Comparison of ENCODE assay signal across 18 mouse cellular contexts in the genomic region with DNA sequence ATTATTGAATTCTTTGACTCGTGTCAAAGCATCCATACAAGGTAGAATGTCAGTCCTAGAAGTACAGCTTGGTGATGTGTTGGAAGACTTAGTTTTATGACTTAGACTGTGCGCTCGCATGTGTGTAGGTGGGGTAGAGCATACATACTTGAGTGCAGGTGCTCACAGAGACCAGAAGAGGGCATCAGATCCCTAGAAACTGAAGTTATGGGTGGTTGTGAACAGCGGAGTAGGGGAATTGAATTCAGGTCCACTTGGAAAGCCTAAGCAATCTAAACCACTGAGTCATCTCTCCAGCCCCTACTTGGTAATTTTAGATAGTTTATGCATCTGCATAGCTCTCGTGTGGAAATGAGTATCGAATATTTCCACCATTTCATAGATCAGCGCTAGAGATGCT. TPM values are rescaled to one million over a fixed set of nuclear protein-coding genes. Genes with fewer than 3 reads are reported as not detected.
DNase-seq lines count a peak whose midpoint lies in the region; ATAC-seq and TF ChIP-seq lines count a peak whose summit lies in the region.
"Had no signal": no experiment of that assay in that cellular context is flagged by ENCODE, and none has a peak within 500 bp of the region (broad histone marks: within the 10 kb centered on the region; RNA-seq: fewer than 3 reads in every experiment).

No protein-coding gene starts in this region.

- no peak overlapping the region for H3K27ac ChIP-seq in hindbrain, embryonic 11.5 days (ENCODE audit: low read depth, low read length)
- H3K27ac ChIP-seq in hindbrain, embryonic 16.5 days (ENCODE audit: low read depth, low read length), result no peak overlapping the region
- H3K27ac ChIP-seq in midbrain, postnatal 0 days (ENCODE audit: low read depth, low read length), result no peak overlapping the region
- no peak overlapping the region for H3K27ac ChIP-seq in midbrain, embryonic 14.5 days (replicated peaks; ENCODE audit: low read depth, low read length)
- no peak overlapping the region for H3K27ac ChIP-seq in stomach, postnatal 0 days (replicated peaks)
- H3K27ac ChIP-seq: lung, embryonic 15.5 days; midbrain, embryonic 15.5 days; neural tube, embryonic 13.5 days had no signal

- peak; percentile 5 for DNase-seq in hindbrain, embryonic 11.5 days (ENCODE audit: low spot score)
- no peak for DNase-seq in midbrain, postnatal 0 days (ENCODE audit: low spot score)
- DNase-seq in midbrain, embryonic 14.5 days, result no peak
- DNase-seq in c-Kit-positive CD71-positive TER-119-positive erythroid progenitor cells, embryonic 14.5 days (ENCODE audit: low spot score), result peak; percentile 18
- DNase-seq in stomach, postnatal 0 days (ENCODE audit: low spot score), result no peak
- DNase-seq in gastrocnemius, postnatal 4 days (ENCODE audit: low spot score in 2 of 2), result no peak
- DNase-seq: cerebellum, postnatal 36 days; heart, adult 18-20 months; heart, postnatal 36 days; kidney, adult 8-10 months; left cerebral cortex, postnatal 4 days; retina, postnatal 1 day had no signal

- ATAC-seq in hindbrain, embryonic 11.5 days (ENCODE audit: low FRiP score), result no peak
- no peak for ATAC-seq in hindbrain, embryonic 16.5 days
- ATAC-seq in midbrain, postnatal 0 days (ENCODE audit: low FRiP score), result no peak
- ATAC-seq in midbrain, embryonic 14.5 days (ENCODE audit: low FRiP score, low TSS enrichment), result no peak
- ATAC-seq in stomach, postnatal 0 days (ENCODE audit: low FRiP score, low TSS enrichment), result no peak
- ATAC-seq in megakaryocyte, adult 5-6 weeks (ENCODE audit: poor library complexity, severe bottlenecking), result no peak
- ATAC-seq: midbrain, embryonic 15.5 days had no signal

- no peak overlapping the region for H3K4me2 ChIP-seq in hindbrain, embryonic 11.5 days (replicated peaks; ENCODE audit: low read depth, low read length)
- no peak overlapping the region for H3K4me2 ChIP-seq in hindbrain, embryonic 16.5 days (ENCODE audit: low read length)
- no peak overlapping the region for H3K4me2 ChIP-seq in midbrain, postnatal 0 days (ENCODE audit: low read depth, low read length, poor library complexity, severe bottlenecking)
- H3K4me2 ChIP-seq in midbrain, embryonic 14.5 days (ENCODE audit: low read length), result no peak overlapping the region
- H3K4me2 ChIP-seq in stomach, postnatal 0 days (replicated peaks; ENCODE audit: low read depth), result no peak overlapping the region
- H3K4me2 ChIP-seq: lung, embryonic 15.5 days; midbrain, embryonic 15.5 days; neural tube, embryonic 13.5 days had no signal

- H3K9me3 ChIP-seq in hindbrain, embryonic 11.5 days (ENCODE audit: control insufficient read depth, low read length), result no peaks in the 10 kb centered on the region
- no peaks in the 10 kb centered on the region for H3K9me3 ChIP-seq in hindbrain, embryonic 16.5 days (ENCODE audit: control insufficient read depth, low read length)
- no peaks in the 10 kb centered on the region for H3K9me3 ChIP-seq in midbrain, postnatal 0 days (ENCODE audit: low read length)
- H3K9me3 ChIP-seq in midbrain, embryonic 14.5 days (ENCODE audit: control insufficient read depth, low read length), result no peaks in the 10 kb centered on the region
- no peaks in the 10 kb centered on the region for H3K9me3 ChIP-seq in stomach, postnatal 0 days (ENCODE audit: control insufficient read depth, low read length)
- H3K9me3 ChIP-seq: lung, embryonic 15.5 days; midbrain, embryonic 15.5 days; neural tube, embryonic 13.5 days had no signal

- no peak for TF ChIP-seq EP300 in stomach, postnatal 0 days (optimal IDR thresholded peaks at IDR 0.05)

- no peaks in the 10 kb centered on the region for H3K4me1 ChIP-seq in hindbrain, embryonic 11.5 days (replicated peaks; ENCODE audit: control insufficient read depth, insufficient read depth, low read length)
- H3K4me1 ChIP-seq in hindbrain, embryonic 16.5 days (ENCODE audit: control insufficient read depth, insufficient read depth, low read depth, low read length), result no peaks in the 10 kb centered on the region
- H3K4me1 ChIP-seq in midbrain, postnatal 0 days (ENCODE audit: insufficient read depth, low read length), result no peaks in the 10 kb centered on the region
- no peaks in the 10 kb centered on the region for H3K4me1 ChIP-seq in midbrain, embryonic 14.5 days (ENCODE audit: control insufficient read depth, insufficient read depth, low read length)
- H3K4me1 ChIP-seq in stomach, postnatal 0 days (replicated peaks; ENCODE audit: control insufficient read depth, insufficient read depth), result no peaks in the 10 kb centered on the region
- H3K4me1 ChIP-seq: lung, embryonic 15.5 days; midbrain, embryonic 15.5 days; neural tube, embryonic 13.5 days had no signal

- H3K27me3 ChIP-seq in hindbrain, embryonic 11.5 days (ENCODE audit: control insufficient read depth, insufficient read depth, low read length), result no peaks in the 10 kb centered on the region
- H3K27me3 ChIP-seq in hindbrain, embryonic 16.5 days (replicated peaks; ENCODE audit: control insufficient read depth, insufficient read depth, low read length), result no peaks in the 10 kb centered on the region
- no peaks in the 10 kb centered on the region for H3K27me3 ChIP-seq in midbrain, postnatal 0 days (ENCODE audit: insufficient read depth, low read length)
- no peaks in the 10 kb centered on the region for H3K27me3 ChIP-seq in midbrain, embryonic 14.5 days (ENCODE audit: control insufficient read depth, insufficient read depth, low read length)
- H3K27me3 ChIP-seq in stomach, postnatal 0 days (ENCODE audit: control insufficient read depth, insufficient read depth, low read length), result no peaks in the 10 kb centered on the region
- H3K27me3 ChIP-seq: CH12.LX; lung, embryonic 15.5 days; midbrain, embryonic 15.5 days; neural tube, embryonic 13.5 days had no signal

- no peak overlapping the region for H3K9ac ChIP-seq in hindbrain, embryonic 11.5 days (ENCODE audit: low read depth, low read length)
- no peak overlapping the region for H3K9ac ChIP-seq in hindbrain, embryonic 16.5 days (ENCODE audit: low read depth, low read length)
- no peak overlapping the region for H3K9ac ChIP-seq in midbrain, postnatal 0 days (replicated peaks; ENCODE audit: low read length, poor library complexity, severe bottlenecking)
- no peak overlapping the region for H3K9ac ChIP-seq in midbrain, embryonic 14.5 days (replicated peaks; ENCODE audit: low read length)
- H3K9ac ChIP-seq in stomach, postnatal 0 days (ENCODE audit: low read length), result no peak overlapping the region
- H3K9ac ChIP-seq: lung, embryonic 15.5 days; midbrain, embryonic 15.5 days; neural tube, embryonic 13.5 days had no signal

- H3K4me3 ChIP-seq in hindbrain, embryonic 11.5 days (ENCODE audit: low read depth, low read length), result no peak overlapping the region
- no peak overlapping the region for H3K4me3 ChIP-seq in hindbrain, embryonic 16.5 days (ENCODE audit: low read length)
- H3K4me3 ChIP-seq in midbrain, postnatal 0 days (ENCODE audit: low read depth, low read length), result no peak overlapping the region
- no peak overlapping the region for H3K4me3 ChIP-seq in midbrain, embryonic 14.5 days (replicated peaks; ENCODE audit: low read depth, low read length)
- no peak overlapping the region for H3K4me3 ChIP-seq in stomach, postnatal 0 days (ENCODE audit: low read depth, low read length)
- H3K4me3 ChIP-seq: lung, embryonic 15.5 days; midbrain, embryonic 15.5 days; neural tube, embryonic 13.5 days had no signal

- WGBS in hindbrain, embryonic 11.5 days, result 84% methylated on average over 7 of the region's 7 CpGs
- 90% methylated on average over 7 of the region's 7 CpGs for WGBS in hindbrain, embryonic 16.5 days
- WGBS in midbrain, postnatal 0 days, result 83% methylated on average over 7 of the region's 7 CpGs
- WGBS in midbrain, embryonic 14.5 days, result 86% methylated on average over 7 of the region's 7 CpGs
- WGBS in stomach, postnatal 0 days, result 86% methylated on average over 7 of the region's 7 CpGs

- peak; percentile 34 for TF ChIP-seq CTCF in midbrain, postnatal 0 days (IDR thresholded peaks at IDR 0.05)
- TF ChIP-seq CTCF in stomach, postnatal 0 days (IDR thresholded peaks at IDR 0.05; ENCODE audit: low read depth), result peak; percentile 52

- H3K36me3 ChIP-seq in hindbrain, embryonic 11.5 days (ENCODE audit: control insufficient read depth, insufficient read depth, low read length), result no peaks in the 10 kb centered on the region
- no peaks in the 10 kb centered on the region for H3K36me3 ChIP-seq in hindbrain, embryonic 16.5 days (ENCODE audit: control insufficient read depth, insufficient read depth, low read length)
- H3K36me3 ChIP-seq in midbrain, postnatal 0 days (ENCODE audit: insufficient read depth, low read length), result no peaks in the 10 kb centered on the region
- no peaks in the 10 kb centered on the region for H3K36me3 ChIP-seq in midbrain, embryonic 14.5 days (ENCODE audit: control insufficient read depth, insufficient read depth, low read length)
- no peaks in the 10 kb centered on the region for H3K36me3 ChIP-seq in stomach, postnatal 0 days (ENCODE audit: control insufficient read depth, insufficient read depth, low read length)
- H3K36me3 ChIP-seq: lung, embryonic 15.5 days; midbrain, embryonic 15.5 days; neural tube, embryonic 13.5 days had no signal

RNA-seq across cellular contexts. Expression of a gene that starts 59.7 kb away (rescaled TPM):
- polyA plus RNA-seq in hindbrain, embryonic 11.5 days (2014; fragmentation: Nextera tagmentation; extraction: Ambion mirVana), result 0.26 and 0.39 TPM in 2 replicates
- polyA plus RNA-seq in hindbrain, embryonic 16.5 days (2015; fragmentation: Nextera tagmentation; extraction: Ambion mirVana), result 0.21 and 0.34 TPM in 2 replicates
- 0.28 and 0.38 TPM in 2 replicates for total RNA-seq in midbrain, postnatal 0 days (2014; rRNA removed)
- polyA plus RNA-seq in midbrain, postnatal 0 days (2015; fragmentation: Nextera tagmentation; extraction: Ambion mirVana), result 0.10 and 0.18 TPM in 2 replicates
- polyA plus RNA-seq in midbrain, embryonic 14.5 days (2014; fragmentation: Nextera tagmentation; extraction: Ambion mirVana), result 0.19 and 0.62 TPM in 2 replicates
- 0.06 TPM in 1 of 2 replicates, not detected in the other for polyA plus RNA-seq in stomach, postnatal 0 days (2015; fragmentation: Nextera tagmentation; extraction: Ambion mirVana)
- under 1 TPM; 0.02 to 0.18 TPM for total RNA-seq in gastrocnemius, postnatal 4 days (2021)
- total RNA-seq in megakaryocyte, adult 5-6 weeks (2015), result not detected in 2 replicates
- total RNA-seq in megakaryocyte, adult 5-6 weeks (2017), result not detected in 2 replicates
- total RNA-seq: CH12.LX had no signal

Comparison
In these comparisons a context has a peak if more than half of its experiments do, and no peak if none do; other contexts are left out.
1. DNase-seq: peak in hindbrain, embryonic 11.5 days (single experiment) and c-Kit-positive CD71-positive TER-119-positive erythroid progenitor cells, embryonic 14.5 days (single experiment); none in midbrain, postnatal 0 days (single experiment), midbrain, embryonic 14.5 days (single experiment), stomach, postnatal 0 days (single experiment) and gastrocnemius, postnatal 4 days (0 of 2).